In the genomic region with DNA sequence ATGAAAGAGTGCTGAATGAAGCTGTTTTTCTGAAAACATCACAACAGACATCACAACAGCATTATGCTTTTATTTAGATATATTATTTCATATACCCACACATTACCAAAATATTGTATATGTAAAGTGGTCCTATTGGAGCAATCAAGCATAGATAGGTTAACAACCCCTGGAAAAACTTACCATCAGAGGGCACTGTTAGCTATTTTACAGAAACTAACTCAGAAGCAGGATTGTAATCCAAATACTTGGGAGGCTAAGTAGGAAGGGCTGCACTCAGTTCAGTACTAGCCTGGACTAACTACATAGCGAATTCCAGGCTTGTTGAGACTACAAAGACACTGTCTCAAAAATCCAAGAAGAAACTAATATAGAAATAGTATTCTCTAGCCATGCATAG, we compare ENCODE assay signal across 16 mouse cellular contexts. TPM values are rescaled to one million over a fixed set of nuclear protein-coding genes. Genes with fewer than 3 reads are reported as not detected.
DNase-seq lines count a peak whose midpoint lies in the region; TF ChIP-seq lines count a peak whose summit lies in the region.
"Had no signal": no experiment of that assay in that cellular context is flagged by ENCODE, and none has a peak within 500 bp of the region (broad histone marks: within the 10 kb centered on the region; RNA-seq: fewer than 3 reads in every experiment).

No protein-coding gene starts in this region.

- no peaks in the 10 kb centered on the region; the same call in 1 of the 2 replicates for H3K4me1 ChIP-seq in liver, adult 2 months (ENCODE audit: control insufficient read depth, insufficient read depth, low read length)
- peaks cover 0 to 8% of the 10 kb centered on the region in 2 experiments; a peak in 1 of 4 replicates for H3K4me1 ChIP-seq in CH12.LX (ENCODE audit: control insufficient read depth in 1 of 2, insufficient read depth in 2 of 2)
- H3K4me1 ChIP-seq: hindbrain, embryonic 12.5 days; limb, embryonic 10.5 days; midbrain, embryonic 15.5 days; neural tube, embryonic 15.5 days had no signal

- dilution Hi-C loops in CH12.LX (cut with MboI; ENCODE audit: extremely low pct_ligation_motif_present, extremely low pct_unique_long_range_greater_than_20kb, low sequenced_read_pairs), result no loop called here

- TF ChIP-seq EP300 in CH12.LX (IDR thresholded peaks at IDR 0.05; ENCODE audit: low read length), result no peak

- intact Hi-C loops in gastrocnemius, adult 2 months (cut with DNase I), result no loop called here

- H3K4me2 ChIP-seq in CH12.LX (ENCODE audit: insufficient read depth, low read depth, poor library complexity, severe bottlenecking), result no peak overlapping the region
- H3K4me2 ChIP-seq: hindbrain, embryonic 12.5 days; midbrain, embryonic 15.5 days; neural tube, embryonic 15.5 days had no signal

- H3K9me3 ChIP-seq in CH12.LX (replicated peaks; ENCODE audit: low read length), result no peaks in the 10 kb centered on the region
- H3K9me3 ChIP-seq: hindbrain, embryonic 12.5 days; limb, embryonic 10.5 days; midbrain, embryonic 15.5 days; neural tube, embryonic 15.5 days had no signal

- peaks cover 2% of the 10 kb centered on the region; the same call in 1 of the 2 replicates for H3K79me2 ChIP-seq in liver, adult 2 months (ENCODE audit: control insufficient read depth, insufficient read depth, low read length)
- H3K79me2 ChIP-seq in CH12.LX (replicated peaks; ENCODE audit: control insufficient read depth, extremely low read depth, insufficient read depth, poor library complexity, severe bottlenecking), result peaks cover 23% of the 10 kb centered on the region

- WGBS in liver, adult 2 months, result 79% methylated on average over 1 of the region's 1 CpGs

- H3K27me3 ChIP-seq in liver, adult 2 months (ENCODE audit: control insufficient read depth, insufficient read depth, low read length), result no peaks in the 10 kb centered on the region
- H3K27me3 ChIP-seq in CH12.LX (replicated peaks), result no peaks in the 10 kb centered on the region
- H3K27me3 ChIP-seq: hindbrain, embryonic 12.5 days; midbrain, embryonic 15.5 days; neural tube, embryonic 15.5 days had no signal

- no peak overlapping the region for H3K27ac ChIP-seq in gastrocnemius, adult 2 months
- no peak overlapping the region for H3K27ac ChIP-seq in liver, adult 2 months (replicated peaks; ENCODE audit: insufficient read depth, low read depth, low read length)
- no peak overlapping the region for H3K27ac ChIP-seq in CH12.LX (ENCODE audit: insufficient read depth, low read depth)
- H3K27ac ChIP-seq: hindbrain, embryonic 12.5 days; limb, embryonic 10.5 days; midbrain, embryonic 15.5 days; neural tube, embryonic 15.5 days had no signal

- TF ChIP-seq RAD21 in CH12.LX (IDR thresholded peaks at IDR 0.05; ENCODE audit: low read depth, low read length), result peak; percentile 38

- H3K36me3 ChIP-seq in liver, adult 2 months (ENCODE audit: control insufficient read depth, insufficient read depth, low read length), result peaks cover 33% of the 10 kb centered on the region
- H3K36me3 ChIP-seq in CH12.LX (replicated peaks in 1 of 2; ENCODE audit: control insufficient read depth in 1 of 2, insufficient read depth in 1 of 2, low read length in 1 of 2), result peaks cover 37 to 68% of the 10 kb centered on the region in 2 experiments

- DNase-seq in gastrocnemius, adult 2 months, result no peak
- DNase-seq in gastrocnemius, adult 8-10 months (ENCODE audit: low spot score in 2 of 2), result no peak
- peak; percentile 26 for DNase-seq in liver, adult 2 months (ENCODE audit: extremely low read depth, low read depth, low spot score)
- DNase-seq in liver (no peak), CH12.LX (ENCODE audit: extremely low read depth) (no peak)
- peak; percentile 12 for DNase-seq in lung, postnatal 14 days
- DNase-seq in c-Kit-positive CD71-positive TER-119-positive erythroid progenitor cells, embryonic 14.5 days (ENCODE audit: low spot score), result no peak
- no peak for DNase-seq in cerebellum, adult 18-20 months
- DNase-seq: adrenal gland, postnatal 10 days; kidney, adult 8-10 months; thymus, postnatal 14 days had no signal

- H3K9ac ChIP-seq in liver, adult 2 months (ENCODE audit: low read depth, low read length), result no peak overlapping the region
- H3K9ac ChIP-seq in CH12.LX (ENCODE audit: insufficient read depth, low read depth), result no peak overlapping the region
- H3K9ac ChIP-seq: hindbrain, embryonic 12.5 days; midbrain, embryonic 15.5 days; neural tube, embryonic 15.5 days had no signal

- H3K4me3 ChIP-seq in gastrocnemius, adult 2 months, result no peak overlapping the region
- H3K4me3 ChIP-seq in liver, adult 2 months (ENCODE audit: insufficient read depth, low read depth, low read length), result no peak overlapping the region
- H3K4me3 ChIP-seq in CH12.LX (replicated peaks in 1 of 3; ENCODE audit: low read depth in 2 of 3, low read length in 2 of 3, poor library complexity in 1 of 3), result no peak overlapping the region
- H3K4me3 ChIP-seq: erythroblast, embryonic 14.5 days; hindbrain, embryonic 12.5 days; limb, embryonic 10.5 days; midbrain, embryonic 15.5 days; neural tube, embryonic 15.5 days had no signal

- TF ChIP-seq CTCF in gastrocnemius, adult 2 months (IDR thresholded peaks at IDR 0.05), result peak; percentile 54
- TF ChIP-seq CTCF in liver, adult 2 months (IDR thresholded peaks at IDR 0.05; ENCODE audit: low read depth, low read length), result 0 out of 2 replicates have a peak, but pooled peaks have one; percentile 4
- peak in 1 of 2 experiments; percentile 48; a peak in 2 of 4 replicates for TF ChIP-seq CTCF in CH12.LX (conservative IDR thresholded peaks at IDR 0.05 in 1 of 2, IDR thresholded peaks at IDR 0.05 in 1 of 2; ENCODE audit: low read depth in 2 of 2, low read length in 2 of 2)

- in situ Hi-C loops in CH12.LX (cut with MboI; ENCODE audit: low pct_ligation_motif_present, low pct_unique_long_range_greater_than_20kb, low sequenced_read_pairs), result no loop called here

- TF ChIP-seq POLR2A in liver, adult 2 months (IDR thresholded peaks at IDR 0.05; ENCODE audit: extremely low read depth, insufficient read depth, low read length), result no peak
- TF ChIP-seq POLR2A in CH12.LX (IDR thresholded peaks at IDR 0.05; ENCODE audit: low read depth, low read length), result no peak

TF ChIP-seq in CH12.LX, 34 proteins besides CTCF, POLR2A, EP300 and RAD21:
- TF ChIP-seq TCF12 (IDR thresholded peaks at IDR 0.05; ENCODE audit: low read depth, low read length), result no peak
- peak; percentile 39 for TF ChIP-seq SMC3 (IDR thresholded peaks at IDR 0.05; ENCODE audit: low read depth, low read length)

RNA-seq across cellular contexts. Expression of gene Nup98, which starts 17.6 kb away (rescaled TPM):
- 10 to 100 TPM; 27.0 to 28.0 TPM for total RNA-seq in gastrocnemius, adult 2 months (2021)
- total RNA-seq in gastrocnemius, adult 8-10 months (2022), result 10 to 100 TPM; 22.1 to 29.8 (median 24.3) TPM
- 14.0 and 16.1 TPM in 2 replicates for total RNA-seq in liver, adult 2 months (2014; rRNA removed)
- polyA plus RNA-seq in liver, adult 2 months (2012; rRNA removed), result 5.2 and 6.7 TPM in 2 replicates
- total RNA-seq in CH12.LX (2012; rRNA removed) (24.6 and 27.3 TPM in 2 replicates), CH12.LX (2014; rRNA removed) (23.9 and 25.0 TPM in 2 replicates)
- polyA plus RNA-seq in CH12.LX (2012; ENCODE audit: insufficient read length, low read depth), result 34.3 and 37.1 TPM in 2 replicates

RNA-seq across cellular contexts. Expression of gene Pgap2, which starts 17.7 kb away (rescaled TPM):
- total RNA-seq in gastrocnemius, adult 2 months (2021), result 10 to 100 TPM; 27.2 to 29.4 TPM
- total RNA-seq in gastrocnemius, adult 8-10 months (2022), result 10 to 100 TPM; 22.9 to 25.7 (median 25.0) TPM
- total RNA-seq in liver, adult 2 months (2014; rRNA removed), result 27.8 and 29.4 TPM in 2 replicates
- polyA plus RNA-seq in liver, adult 2 months (2012; rRNA removed), result 77.9 and 89.6 TPM in 2 replicates
- total RNA-seq in CH12.LX (2012; rRNA removed) (13.2 and 18.3 TPM in 2 replicates), CH12.LX (2014; rRNA removed) (20.3 and 23.7 TPM in 2 replicates)
- 26.1 and 38.5 TPM in 2 replicates for polyA plus RNA-seq in CH12.LX (2012; ENCODE audit: insufficient read length, low read depth)

Comparison
In these comparisons a context has a peak if more than half of its experiments do, and no peak if none do; other contexts are left out.
1. DNase-seq: peak in liver, adult 2 months (single experiment) and lung, postnatal 14 days (single experiment); none in gastrocnemius, adult 2 months (single experiment), gastrocnemius, adult 8-10 months (0 of 2), liver (single experiment), CH12.LX (single experiment), c-Kit-positive CD71-positive TER-119-positive erythroid progenitor cells, embryonic 14.5 days (single experiment) and cerebellum, adult 18-20 months (0 of 2).